Mouse (Mus musculus) urinary bladder, postnatal 10 days (tissue): ENCODE results near the gene Tns3.

ENCODE experiments used
- DNase-seq: peaks from one replicate; pipeline ENCODE4 v3.0.0; 2022; ENCODE audit warnings: low spot score

The Tns3 gene

DNA sequence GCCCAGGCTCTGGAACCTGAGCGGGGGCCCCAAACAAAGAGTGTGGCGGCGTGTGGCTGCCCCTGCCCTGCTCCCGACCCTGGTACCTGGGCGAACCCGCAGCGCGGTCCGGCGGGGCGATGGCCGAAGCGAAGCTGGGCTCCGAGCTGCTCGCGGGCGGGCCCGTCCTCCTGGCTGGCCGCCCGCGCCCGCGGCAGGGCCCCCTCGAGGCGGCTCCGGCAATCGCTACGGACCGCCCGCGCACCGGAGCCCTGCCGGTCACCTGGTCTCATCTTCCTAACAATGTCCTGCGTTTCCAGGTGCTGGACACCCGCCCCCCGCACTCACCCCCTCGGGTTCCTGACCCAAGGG is at the start of gene Tns3:
TSS of gene Tns3 (minus strand) at position 143 of the 351 bp plus-strand sequence.
- no peak for DNase-seq

DNA sequence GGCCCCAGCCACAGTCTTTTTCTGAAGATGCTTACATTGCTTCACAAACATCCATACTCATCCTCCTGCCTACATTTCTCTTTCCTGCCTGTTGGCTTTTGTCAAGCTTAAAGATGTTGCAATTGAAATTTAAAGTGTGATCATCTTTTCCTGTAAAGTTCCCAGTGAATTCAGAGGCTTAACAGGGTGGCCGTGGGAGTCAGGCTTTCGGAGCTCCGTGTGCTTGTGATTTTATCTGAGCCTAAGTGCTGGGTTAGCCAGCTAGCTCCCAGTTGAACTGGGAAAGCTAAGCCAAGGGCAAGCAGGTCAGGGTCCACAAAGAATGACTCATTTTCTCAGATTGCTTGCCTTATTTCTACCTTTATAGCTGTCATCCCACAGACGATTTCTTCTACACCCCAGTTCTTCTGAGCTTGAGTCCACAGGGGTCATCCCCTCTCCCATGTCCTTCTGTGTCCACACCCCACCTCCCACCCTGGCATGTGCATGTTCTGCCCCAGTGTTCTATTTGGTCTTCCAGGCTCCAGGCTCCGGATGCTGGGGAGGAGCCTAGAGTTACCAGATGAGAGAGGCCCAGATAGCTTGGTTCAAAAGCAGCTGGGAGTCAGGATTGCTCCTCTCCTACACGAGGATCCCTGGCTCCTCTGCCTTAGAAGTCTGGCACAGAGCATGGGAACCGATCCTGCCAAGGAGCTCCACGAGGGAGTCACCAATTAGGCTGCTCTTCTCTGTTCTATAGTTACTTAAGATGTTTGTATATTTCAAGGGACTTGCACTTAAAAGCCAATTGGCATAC is 42.1 kb upstream of the Tns3 start:
- DNase-seq: no peak

DNA sequence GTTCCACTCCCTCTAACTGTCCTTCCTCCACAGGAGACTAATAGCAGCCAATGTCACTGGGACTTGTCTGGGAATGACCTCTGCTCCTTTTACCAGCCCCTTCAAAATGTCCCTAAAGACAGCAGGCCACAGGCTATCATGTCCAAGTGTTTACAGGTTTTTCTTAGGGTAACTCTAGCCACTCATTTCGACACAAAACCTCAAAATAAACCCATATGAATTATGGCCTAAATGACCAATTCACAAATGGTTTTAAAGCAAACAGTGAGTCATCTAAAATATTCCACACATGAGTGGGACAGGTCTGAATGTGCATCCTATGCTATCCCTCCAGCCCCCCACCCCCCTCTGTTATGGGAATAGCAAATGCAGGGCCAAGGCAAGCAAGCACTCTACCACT is 40.8 kb upstream of the Tns3 start:
- DNase-seq: no peak

DNA sequence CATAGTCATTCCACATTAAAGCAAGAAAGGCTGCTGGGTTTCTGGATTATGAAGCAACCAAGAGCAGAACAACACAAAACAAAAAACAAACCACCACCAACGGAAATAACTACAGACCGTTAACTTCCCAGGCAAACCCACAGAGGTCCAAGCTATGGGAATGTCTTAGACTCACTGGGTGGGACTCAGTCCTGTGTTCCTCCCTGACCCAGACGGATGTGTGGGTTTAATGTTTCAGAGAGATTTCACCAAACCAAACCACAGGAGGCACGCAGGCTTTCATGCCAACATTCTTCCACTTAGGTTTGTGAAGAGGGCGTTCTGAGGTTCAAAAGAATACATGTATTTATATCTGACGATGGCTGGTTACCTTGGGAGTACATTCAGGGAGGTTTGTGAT is 39.5 kb upstream of the Tns3 start:
- no peak for DNase-seq

DNA sequence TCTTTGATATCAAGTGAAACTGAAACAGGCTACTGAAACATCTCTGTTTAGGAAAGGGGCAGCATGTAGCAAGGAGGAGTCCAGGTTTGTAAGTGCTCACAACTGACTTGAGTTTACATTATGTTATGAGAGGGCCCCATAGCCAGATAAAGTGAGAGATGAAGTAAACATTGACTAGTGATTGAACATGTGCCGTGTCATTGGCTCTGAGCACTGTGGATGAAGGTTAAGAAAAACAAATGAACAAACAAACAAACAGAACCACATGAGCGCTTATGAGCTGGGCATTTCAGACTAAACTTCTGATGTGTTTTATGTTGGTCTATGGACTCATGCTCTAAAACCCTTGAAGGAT is 38.2 kb upstream of the Tns3 start:
- no peak for DNase-seq

DNA sequence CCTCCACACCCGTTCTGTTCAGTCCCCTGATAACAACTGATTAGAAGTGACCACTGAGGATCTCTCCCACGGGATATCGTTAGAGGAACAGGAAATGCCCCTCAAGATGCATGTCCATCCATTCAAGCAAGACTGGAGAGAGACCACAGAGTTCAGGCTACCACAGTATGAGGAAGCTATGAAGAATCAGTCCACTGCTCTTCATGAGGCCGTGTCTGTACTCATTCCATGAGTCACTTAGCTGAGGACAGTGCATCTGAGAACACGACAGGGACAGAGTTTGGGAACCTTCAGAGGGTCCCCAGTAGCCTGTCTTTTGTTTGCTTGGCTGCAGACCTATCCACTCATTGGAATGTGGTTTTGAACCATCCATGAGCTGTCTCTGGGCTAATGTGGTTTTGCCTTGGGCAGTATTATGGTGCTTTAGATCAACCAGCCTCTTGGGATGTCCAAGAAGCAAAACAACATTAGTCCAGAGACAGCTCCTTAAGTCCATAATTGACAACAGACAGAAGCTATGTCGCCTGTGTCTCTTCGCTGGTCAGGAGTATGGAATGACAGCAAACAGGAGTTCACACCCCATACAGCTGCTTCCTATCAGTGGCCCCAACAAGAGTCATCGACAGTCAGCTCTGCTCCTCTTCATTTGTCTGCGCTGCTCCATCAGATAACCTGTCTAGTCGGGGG is 37.7 kb upstream of the Tns3 start:
- DNase-seq: no peak

DNA sequence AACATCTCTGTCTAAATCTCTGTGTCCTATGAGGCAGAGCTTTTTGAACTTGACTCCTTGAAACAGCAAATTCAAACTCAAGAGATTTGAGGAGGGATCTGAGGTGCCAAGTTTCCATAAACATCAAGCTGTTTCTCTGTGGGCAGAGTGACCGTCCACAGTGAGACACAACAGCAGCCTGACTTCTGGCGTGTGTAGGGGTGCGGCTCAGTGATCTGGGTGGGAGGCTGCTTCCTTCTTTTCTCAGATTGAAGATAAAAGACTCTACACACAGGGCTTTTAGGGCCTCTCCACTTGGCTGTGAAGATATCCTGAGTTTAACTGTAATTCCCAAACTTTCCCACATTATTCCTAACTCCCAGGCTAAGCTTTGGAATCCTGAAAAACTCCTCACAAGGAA is 37.1 kb upstream of the Tns3 start:
- DNase-seq: no peak

DNA sequence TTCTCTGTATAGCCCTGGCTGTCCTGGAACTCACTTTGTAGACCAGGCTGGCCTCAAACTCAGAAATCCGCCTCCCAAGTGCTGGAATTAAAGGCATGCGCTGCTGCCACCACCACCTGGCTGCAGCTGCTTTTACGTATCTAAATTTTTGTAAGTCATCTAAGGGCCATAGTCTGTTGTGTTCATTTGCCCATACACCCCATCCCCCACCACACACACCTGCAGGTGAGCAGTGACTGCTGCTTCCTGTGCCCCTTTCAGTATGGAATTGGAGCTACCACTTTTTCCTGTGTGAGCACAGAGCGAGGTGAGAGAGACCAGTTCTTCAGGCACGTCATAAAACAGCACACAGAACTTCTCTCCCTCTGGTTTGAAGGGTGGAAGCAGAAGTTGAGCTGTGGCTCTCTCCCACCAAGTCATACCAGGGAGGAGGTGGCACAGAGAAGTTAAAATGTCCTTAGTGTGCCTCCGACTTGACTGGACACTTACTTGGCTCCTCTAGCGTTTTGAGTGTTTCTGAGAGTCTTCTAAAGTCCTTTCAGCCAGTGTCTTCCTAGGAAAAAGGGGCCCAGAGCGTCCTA is 36.4 kb upstream of the Tns3 start:
- DNase-seq: no peak

DNA sequence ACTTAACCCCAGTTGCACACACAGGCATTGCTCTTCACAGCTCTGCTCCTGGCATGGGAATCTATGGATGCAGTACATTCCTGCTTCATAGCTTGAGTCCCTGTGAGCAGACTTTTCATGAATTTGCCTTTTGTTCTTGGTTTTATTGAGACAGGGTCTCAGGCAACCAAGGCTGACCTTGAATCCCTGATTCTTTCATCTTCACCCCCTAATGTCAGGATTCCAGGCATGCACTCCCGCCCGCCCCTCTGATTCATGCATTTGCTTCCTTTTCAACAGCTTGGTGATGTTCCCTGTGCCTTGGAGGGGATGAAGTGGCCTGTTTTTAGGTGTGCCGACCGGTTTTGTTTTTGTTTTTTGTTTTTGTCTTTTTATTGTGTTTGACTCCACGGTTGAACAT is 35.4 kb upstream of the Tns3 start:
- DNase-seq: no peak

DNA sequence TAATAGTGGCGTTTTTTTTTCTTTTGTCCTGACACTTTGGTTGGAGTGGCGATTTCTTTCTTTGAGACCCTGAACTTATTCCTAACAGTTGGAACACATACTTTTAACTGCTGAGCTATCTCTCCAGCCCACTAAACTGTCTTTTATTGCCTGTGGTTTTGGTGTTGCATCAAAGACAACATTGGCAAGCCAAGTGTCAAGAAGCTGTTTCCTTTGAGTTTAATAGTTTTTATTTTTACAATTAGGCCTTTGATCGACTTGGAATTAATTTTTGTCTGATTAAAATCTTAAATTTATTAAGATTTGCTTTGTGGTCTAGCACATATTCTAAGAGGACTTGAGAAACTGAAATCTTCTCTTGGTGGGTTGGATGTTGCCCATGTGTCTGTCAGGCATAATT is 33.3 kb upstream of the Tns3 start:
- DNase-seq: no peak

DNA sequence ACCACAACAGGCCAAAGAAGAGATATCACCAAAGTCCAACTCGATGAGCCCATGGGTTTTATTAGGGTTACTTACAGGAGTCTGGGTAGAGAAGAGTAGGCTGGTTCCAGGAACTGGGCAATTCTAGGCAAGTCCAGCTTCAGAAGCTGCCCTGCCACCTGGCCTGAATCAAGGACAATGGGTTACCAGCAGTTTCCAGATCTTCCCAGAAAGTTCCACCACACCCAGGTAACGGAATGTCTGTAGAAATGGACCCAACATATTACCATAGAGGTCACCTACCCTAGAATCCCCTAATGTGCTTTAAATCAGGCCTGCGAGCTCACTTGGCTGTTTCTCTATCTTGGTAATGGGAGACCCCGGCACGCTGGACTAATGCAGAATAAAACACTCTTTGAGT is 29.8 kb upstream of the Tns3 start:
- no peak for DNase-seq

DNA sequence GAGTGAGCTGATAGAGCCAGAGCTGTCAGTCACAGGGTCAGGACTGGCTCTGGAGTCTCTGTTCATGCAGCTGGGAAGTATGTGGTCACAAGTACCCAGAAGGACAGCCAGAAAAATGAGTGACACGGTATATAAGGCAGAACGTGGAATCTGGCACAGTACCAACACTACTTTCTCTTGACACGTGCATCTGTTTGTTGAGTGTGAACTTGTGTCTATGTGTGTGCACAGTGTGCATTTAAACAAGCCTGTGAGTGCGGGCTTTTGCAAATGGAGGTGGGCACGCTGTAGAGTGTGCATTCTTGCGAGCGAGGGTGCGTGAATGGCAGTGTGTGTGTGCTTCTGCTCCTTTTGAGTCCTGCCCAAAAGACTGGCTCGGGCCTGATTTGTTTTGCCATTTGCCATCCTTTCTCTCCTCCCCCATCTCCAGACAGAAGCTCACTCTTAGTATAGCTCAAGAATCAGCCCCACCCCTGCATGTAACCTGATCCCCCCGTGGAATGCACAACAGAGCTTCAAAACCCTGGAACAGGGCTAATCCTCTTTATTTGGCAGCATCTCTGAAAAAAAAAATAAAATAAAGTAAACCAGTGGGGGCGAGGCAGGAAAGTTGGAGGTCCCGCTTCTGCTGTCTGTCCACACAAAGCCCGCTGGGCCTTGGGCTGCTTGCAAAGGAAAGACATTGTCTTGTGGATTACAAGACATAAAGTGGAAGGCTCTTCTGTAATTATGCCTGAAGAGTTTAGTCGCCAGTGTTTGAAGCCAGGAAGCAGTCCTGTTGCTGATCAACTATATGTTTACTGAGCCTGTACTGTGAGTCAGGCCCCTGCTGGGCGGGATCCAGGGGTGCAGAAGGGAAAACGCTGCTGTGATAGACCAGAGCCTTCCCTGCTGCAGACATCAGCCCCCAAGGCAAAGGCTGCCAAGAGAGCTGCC is 28.5 kb upstream of the Tns3 start:
- DNase-seq: no peak

DNA sequence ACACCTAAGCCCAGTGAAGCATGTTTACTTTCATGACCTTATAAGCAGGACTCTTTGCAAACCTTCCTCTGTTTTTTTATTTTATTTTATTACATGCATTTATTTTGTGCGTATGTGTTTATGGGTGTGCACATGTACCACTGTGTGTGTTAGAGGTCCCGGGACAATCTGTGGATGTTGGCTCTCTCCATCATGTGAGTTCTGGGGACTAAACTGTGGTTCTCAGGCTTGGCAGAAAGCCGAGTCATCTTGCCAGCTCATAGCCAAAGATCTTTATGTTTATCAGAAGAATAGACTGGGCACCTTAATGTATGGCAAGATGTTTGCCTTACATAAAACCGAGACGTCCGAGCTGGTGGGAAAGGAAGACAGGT is 27.8 kb upstream of the Tns3 start:
- DNase-seq: no peak

DNA sequence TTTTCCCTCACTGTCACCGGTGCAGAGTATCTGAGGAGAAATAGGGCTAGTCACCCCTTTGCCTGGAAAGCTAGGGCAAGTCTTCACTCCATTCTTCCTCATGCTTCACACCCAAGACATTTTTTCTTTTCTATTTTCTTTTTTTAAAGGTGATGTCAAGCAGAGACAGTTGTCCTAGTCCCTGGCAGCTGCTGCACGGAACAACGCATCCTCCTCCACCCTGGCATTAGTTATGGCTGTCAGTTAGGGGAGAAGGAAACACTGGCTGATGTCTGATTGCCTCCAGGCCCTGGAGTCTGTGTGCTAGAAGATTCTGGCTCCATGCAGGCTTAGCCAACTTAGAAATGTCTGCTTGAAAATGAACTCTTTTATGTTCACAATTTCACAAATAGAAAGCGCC is 27.3 kb upstream of the Tns3 start:
- no peak for DNase-seq

DNA sequence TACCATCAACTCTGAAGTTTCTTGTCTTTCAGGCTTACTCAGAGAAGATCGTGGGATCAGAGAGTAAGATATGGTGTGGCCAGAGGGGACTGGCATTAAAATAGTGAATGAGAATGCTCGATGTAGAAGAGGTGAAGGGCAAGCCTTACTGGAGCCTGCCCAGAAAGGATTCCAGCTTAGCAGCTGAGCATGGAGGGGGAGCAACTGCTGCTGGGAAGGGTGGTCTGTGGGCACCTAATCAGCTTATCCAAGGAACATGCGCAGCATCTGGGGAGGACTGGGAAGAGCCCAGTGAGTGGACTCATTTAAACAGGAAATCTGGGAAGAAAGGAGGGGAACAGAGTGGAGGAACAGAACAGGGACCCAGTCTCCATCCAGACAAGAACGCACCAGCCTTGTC is 26.3 kb upstream of the Tns3 start:
- no peak for DNase-seq

DNA sequence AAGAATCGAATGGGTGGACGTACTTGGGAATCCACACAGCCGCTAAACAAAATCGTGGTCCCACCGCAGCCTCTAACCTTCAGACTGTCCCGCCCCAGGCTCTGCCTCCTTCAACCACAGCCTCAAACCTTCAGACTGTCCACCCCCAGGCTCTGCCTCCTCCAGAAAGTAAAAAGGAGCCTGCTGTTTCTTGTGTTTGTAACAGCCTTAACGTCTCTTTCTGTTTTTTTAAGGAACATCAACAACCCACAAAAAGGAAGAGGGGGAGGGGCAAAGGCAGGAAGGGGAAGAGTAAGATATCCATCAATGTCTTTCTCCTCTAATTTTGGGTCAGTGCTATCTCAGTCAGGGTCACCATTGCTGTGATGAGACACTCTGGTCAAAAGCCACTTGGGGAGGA is 25.2 kb upstream of the Tns3 start:
- no peak for DNase-seq

DNA sequence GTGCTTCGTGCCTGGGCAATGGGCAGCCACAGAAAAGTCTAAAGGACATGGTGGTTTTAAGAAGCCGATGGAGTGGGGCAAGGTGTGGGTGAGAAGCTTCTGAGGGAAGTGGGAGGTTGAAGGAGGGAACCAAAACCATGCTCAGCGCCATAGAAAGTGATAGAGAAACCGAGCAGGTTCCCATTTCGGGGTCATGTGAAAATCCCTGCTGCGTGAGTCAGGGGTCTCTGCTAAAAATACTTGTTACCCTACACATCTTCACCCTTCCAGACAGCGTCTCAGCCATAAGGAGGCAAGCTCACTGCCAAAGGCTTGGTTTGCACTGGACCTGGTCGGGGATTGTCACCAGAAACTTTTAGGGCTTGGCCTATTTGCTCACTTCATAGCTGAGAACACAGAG is 24.6 kb upstream of the Tns3 start:
- no peak for DNase-seq

DNA sequence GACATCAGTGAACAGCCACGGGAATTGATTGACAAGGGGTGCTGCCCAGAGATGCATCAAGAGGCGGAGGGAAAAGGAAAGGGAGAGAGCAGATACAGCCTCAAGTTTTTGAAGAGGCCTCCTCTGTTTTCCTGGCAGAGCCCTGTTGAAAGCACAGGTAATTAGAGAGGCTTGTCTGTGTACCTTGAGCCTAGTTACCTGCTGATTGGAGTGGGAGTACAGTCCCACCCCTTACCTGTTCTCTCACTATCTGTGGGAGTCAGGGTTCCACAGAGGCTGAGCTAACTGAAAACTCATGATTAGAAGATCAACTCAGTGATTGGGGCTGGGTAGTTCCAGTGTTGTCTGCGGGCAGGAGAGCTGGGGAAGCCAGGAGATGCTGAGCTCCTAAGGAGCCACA is 22.2 kb upstream of the Tns3 start:
- DNase-seq: no peak

DNA sequence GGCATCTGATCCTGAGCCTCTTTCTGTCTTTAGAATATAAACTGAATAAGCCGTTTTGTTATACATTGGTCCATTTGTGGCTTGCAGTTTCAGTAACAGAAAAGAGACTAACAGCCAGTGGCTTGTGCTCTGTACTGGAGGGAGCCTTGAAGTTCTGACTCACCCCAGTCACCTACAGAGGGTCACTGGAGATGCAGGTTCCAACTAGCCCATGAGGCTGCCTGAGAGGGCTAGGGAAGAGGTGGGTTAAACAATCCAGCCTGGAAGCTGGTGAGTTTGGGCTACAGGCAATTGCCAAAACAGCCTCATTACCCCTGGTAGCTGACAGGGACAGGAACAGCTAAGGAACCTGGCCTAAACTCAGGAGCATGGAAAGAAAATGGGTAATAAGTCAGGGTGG is 21.7 kb upstream of the Tns3 start:
- DNase-seq: no peak

DNA sequence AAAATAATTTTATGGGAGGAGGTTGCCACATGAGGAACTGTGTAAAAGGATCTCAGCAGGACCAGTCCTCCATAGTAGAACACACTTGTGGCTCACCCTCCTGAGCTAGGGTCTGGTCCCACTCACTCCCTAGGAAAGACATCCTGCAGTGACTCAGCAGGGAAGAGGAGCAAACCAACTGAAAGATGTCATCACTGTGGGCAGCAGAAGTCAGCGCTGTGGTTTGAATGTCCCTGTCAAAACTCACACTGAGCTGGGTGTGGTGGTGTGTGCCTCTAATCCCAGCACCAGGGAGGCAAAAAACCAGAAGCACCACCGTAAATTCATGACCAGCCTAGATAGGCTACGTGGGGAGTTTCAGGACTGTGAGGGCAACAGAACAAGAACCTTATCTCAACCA is 20.9 kb upstream of the Tns3 start:
- DNase-seq: no peak

DNA sequence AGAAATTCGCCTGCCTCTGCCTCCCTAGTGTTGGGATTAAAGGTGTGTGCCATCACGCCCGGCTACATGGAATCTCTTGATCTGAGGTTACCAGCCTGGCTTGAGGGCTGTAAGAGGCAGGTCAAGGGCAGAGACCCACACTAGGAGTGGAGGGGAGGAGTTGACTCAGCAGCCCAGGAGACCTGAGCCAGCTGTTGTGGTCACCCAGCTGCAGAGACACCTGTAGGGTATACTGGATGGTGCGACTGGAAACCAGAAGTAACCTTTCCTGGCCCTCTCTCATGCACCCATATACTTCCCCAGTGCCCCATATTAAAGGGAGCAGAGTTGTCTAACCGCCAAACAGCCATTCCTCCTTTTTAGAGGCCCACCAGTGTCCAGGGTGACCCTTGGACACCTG is 19.9 kb upstream of the Tns3 start:
- DNase-seq: no peak

DNA sequence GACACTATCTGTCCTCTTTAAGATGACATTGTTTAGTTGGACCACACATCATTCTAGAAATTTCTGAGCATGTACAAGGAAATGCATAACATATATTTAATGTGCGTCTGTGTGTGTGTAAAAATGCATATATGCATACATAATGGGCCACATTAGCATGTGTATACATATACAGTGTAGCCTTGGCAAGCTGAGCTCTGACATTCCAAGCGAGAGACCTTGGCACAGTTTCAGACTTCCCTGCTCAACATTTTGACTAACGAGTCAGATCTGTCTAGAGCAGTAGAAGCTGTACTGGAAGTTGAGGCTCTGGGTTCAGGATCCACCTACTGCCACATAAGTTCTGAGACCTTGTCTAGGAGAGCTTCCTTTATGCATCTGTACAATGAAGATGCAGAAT is 17.0 kb upstream of the Tns3 start:
- DNase-seq: no peak

DNA sequence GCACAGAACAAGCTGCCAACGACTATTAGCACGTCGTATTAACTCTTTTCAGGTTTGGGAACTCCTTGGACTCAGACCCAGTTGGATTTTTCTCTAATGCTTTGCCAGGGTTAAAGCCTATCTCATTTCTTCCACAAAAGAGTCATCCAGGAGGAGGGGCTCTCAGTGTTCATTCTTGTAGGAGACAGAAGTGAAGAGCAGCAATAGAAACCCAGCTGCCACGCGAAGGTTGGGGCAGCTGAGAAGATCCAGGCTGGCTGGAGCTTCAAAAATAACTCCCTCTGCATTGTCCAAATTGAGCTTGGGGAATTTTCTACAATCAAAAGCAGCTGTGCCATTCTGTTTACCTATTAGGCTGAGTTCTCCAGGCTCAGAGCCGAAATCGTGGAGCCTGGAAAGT is 16.3 kb upstream of the Tns3 start:
- DNase-seq: no peak
